Mouse (Mus musculus) spleen, postnatal 14 days (tissue): ENCODE measurements at regions not wholly inside any gene's neighbourhood (a gene's known extent, or its start where the extent isn't known, plus 50 kb on each side); places are given as distances from the start of the nearest gene placed in this dataset.

ENCODE experiments used
- DNase-seq, 2 experiments: peaks; one replicate each; pipeline ENCODE4 v3.0.0; 2021 to 2022; ENCODE audit warnings: low spot score in 2 of 2

GRCm38 (mm10) chr11:45533402-45534056 lies 318.3 kb upstream of the Clint1 start:
- peak; percentile 30 to 60 for DNase-seq

- no peak for DNase-seq
Observed at GRCm38 (mm10) chr11:45535501-45536025, 316.3 kb upstream of the Clint1 start.

GRCm38 (mm10) chr11:45538011-45538410 lies 313.8 kb upstream of the Clint1 start:
- DNase-seq: no peak

- peak; percentile 20 to 65 for DNase-seq
Observed at GRCm38 (mm10) chr11:45539459-45539858, 312.4 kb upstream of the Clint1 start.

GRCm38 (mm10) chr11:45544531-45544930 lies 307.3 kb upstream of the Clint1 start:
- no peak for DNase-seq

GRCm38 (mm10) chr11:45545896-45546626 lies 305.8 kb upstream of the Clint1 start:
- DNase-seq: peak in 1 of 2 experiments; percentile 14

- DNase-seq: no peak
Observed at GRCm38 (mm10) chr11:45546861-45547260, 305.0 kb upstream of the Clint1 start.

- DNase-seq: no peak
Observed at GRCm38 (mm10) chr11:45550376-45550775, 301.5 kb upstream of the Clint1 start.

GRCm38 (mm10) chr11:45577469-45578154 lies 274.2 kb upstream of the Clint1 start:
- DNase-seq: no peak

GRCm38 (mm10) chr11:45592335-45592734 lies 259.5 kb upstream of the Clint1 start:
- DNase-seq: no peak

- DNase-seq: no peak
Observed at GRCm38 (mm10) chr11:45592890-45593642, 258.8 kb upstream of the Clint1 start.

- no peak for DNase-seq
Observed at GRCm38 (mm10) chr11:45595372-45595771, 256.5 kb upstream of the Clint1 start.

GRCm38 (mm10) chr11:45621824-45622223 lies 230.0 kb upstream of the Clint1 start:
- no peak for DNase-seq

GRCm38 (mm10) chr11:45622701-45623100 lies 229.2 kb upstream of the Clint1 start:
- no peak for DNase-seq

GRCm38 (mm10) chr11:45624233-45624632 lies 227.6 kb upstream of the Clint1 start:
- no peak for DNase-seq

GRCm38 (mm10) chr11:45629250-45629649 lies 222.6 kb upstream of the Clint1 start:
- no peak for DNase-seq

- no peak for DNase-seq
Observed at GRCm38 (mm10) chr11:45634535-45635235, 217.2 kb upstream of the Clint1 start.

- DNase-seq: no peak
Observed at GRCm38 (mm10) chr11:45635896-45636295, 216.0 kb upstream of the Clint1 start.

GRCm38 (mm10) chr11:45639236-45639635 lies 212.6 kb upstream of the Clint1 start:
- DNase-seq: no peak

GRCm38 (mm10) chr11:45642142-45642756 lies 209.6 kb upstream of the Clint1 start:
- no peak for DNase-seq
